Mouse (Mus musculus): ENCODE data around the gene Gm13762. TPM values are rescaled to one million over a fixed set of nuclear protein-coding genes. Genes with fewer than 3 reads are reported as not detected.

The Gm13762 gene
- total and polyA plus RNA-seq, 3 experiments = not detected

DNA sequence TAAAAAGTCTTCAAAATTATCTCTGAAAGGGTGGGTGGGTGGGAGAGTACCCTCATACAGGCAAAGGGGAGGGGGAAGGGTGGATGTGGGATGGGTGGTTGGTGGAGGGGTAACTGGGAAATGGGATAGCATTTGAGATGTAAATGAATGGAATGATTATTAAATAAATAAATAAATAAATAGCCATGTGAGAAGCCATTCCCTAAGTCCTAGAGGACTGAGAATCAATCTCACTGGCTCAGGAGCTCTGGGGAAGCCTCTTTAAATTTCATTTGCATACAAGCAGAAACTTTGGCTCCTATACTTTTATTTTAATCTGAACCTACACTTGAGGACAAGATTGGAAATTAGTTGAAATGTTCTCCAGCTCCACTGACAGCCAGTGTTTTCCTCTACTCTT is 26.4 kb downstream of the Gm13762 start, which contains the start of gene Olfr1212:
Gene Olfr1212 (plus strand): TSS at position 301 of the 400 bp plus-strand sequence.
- dilution Hi-C loops (cut with MboI; ENCODE audit: extremely low pct_ligation_motif_present, extremely low pct_unique_long_range_greater_than_20kb, low sequenced_read_pairs) = no loop called here
- no peak within 1 kb of the TSS for H3K4me3 ChIP-seq (replicated peaks in 1 of 3; ENCODE audit: low read depth in 2 of 3, low read length in 2 of 3, poor library complexity in 1 of 3)
- no peak for DNase-seq (ENCODE audit: extremely low read depth)
- no peak within 1 kb of the TSS for H3K9ac ChIP-seq (ENCODE audit: insufficient read depth, low read depth)
- H3K79me2 ChIP-seq (replicated peaks; ENCODE audit: control insufficient read depth, extremely low read depth, insufficient read depth, poor library complexity, severe bottlenecking) = no peaks in the 10 kb centered on the region
- H3K27ac ChIP-seq (ENCODE audit: insufficient read depth, low read depth) = no peak within 1 kb of the TSS
- in situ Hi-C loops (cut with MboI; ENCODE audit: low pct_ligation_motif_present, low pct_unique_long_range_greater_than_20kb, low sequenced_read_pairs) = no loop called here
- H3K4me2 ChIP-seq (ENCODE audit: insufficient read depth, low read depth, poor library complexity, severe bottlenecking) = no peak within 1 kb of the TSS
- no peaks in the 10 kb centered on the region for H3K36me3 ChIP-seq (replicated peaks in 1 of 2; ENCODE audit: control insufficient read depth in 1 of 2, insufficient read depth in 1 of 2, low read length in 1 of 2)
- TF ChIP-seq MYC (IDR thresholded peaks at IDR 0.05; ENCODE audit: low read depth, low read length) (no peak), CHD2 (IDR thresholded peaks at IDR 0.05; ENCODE audit: low read length) (no peak), KAT2A (IDR thresholded peaks at IDR 0.05; ENCODE audit: insufficient replicate concordance, low read length) (no peak), JUND (conservative IDR thresholded peaks at IDR 0.05; ENCODE audit: low read depth, low read length) (no peak), HCFC1 (IDR thresholded peaks at IDR 0.05; ENCODE audit: low read depth, low read length) (no peak), SMC3 (IDR thresholded peaks at IDR 0.05; ENCODE audit: low read depth, low read length) (no peak), MAFK (IDR thresholded peaks at IDR 0.05; ENCODE audit: insufficient replicate concordance, low read length) (no peak), EP300 (IDR thresholded peaks at IDR 0.05; ENCODE audit: low read length) (no peak), NELFE (IDR thresholded peaks at IDR 0.05; ENCODE audit: low read depth, low read length) (no peak), IRF4 (IDR thresholded peaks at IDR 0.05; ENCODE audit: low read depth, low read length) (no peak)
- no peaks in the 10 kb centered on the region for H3K4me1 ChIP-seq (ENCODE audit: control insufficient read depth in 1 of 2, insufficient read depth in 2 of 2)
- H3K9me3 ChIP-seq (replicated peaks; ENCODE audit: low read length) = peaks cover 8% of the 10 kb centered on the region
- no peaks in the 10 kb centered on the region for H3K27me3 ChIP-seq (replicated peaks)

DNA sequence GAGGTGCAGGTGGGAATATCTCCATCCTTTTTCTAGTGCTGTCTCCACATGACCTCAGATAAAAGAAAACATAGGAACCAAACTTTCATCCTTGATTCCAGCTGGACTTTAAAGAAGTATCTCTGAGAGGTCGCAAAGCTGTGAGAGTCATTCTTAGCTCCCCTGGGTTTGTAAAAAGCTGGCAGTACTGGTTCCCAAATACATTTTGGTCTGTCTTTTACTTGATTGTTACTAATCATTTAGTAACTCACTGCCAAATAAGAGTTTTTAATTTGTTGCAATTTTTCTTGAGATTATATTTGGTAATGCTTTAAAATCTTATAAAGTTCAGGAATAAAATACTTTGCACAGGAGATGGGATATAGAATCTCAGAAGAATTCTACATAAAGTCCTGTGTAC is 42.1 kb downstream of the Gm13762 start, which contains the start of gene Olfr1211:
Gene Olfr1211 (minus strand): TSS at position 101 of the 400 bp plus-strand sequence.
- H3K4me3 ChIP-seq (replicated peaks in 1 of 3; ENCODE audit: low read depth in 2 of 3, low read length in 2 of 3, poor library complexity in 1 of 3) = no peak within 1 kb of the TSS
- H3K27ac ChIP-seq (ENCODE audit: insufficient read depth, low read depth) = no peak within 1 kb of the TSS
- H3K4me1 ChIP-seq (ENCODE audit: control insufficient read depth in 1 of 2, insufficient read depth in 2 of 2) = no peaks in the 10 kb centered on the region
- H3K4me2 ChIP-seq (ENCODE audit: insufficient read depth, low read depth, poor library complexity, severe bottlenecking) = no peak within 1 kb of the TSS
- TF ChIP-seq ETS1 (conservative IDR thresholded peaks at IDR 0.05; ENCODE audit: low read depth, low read length) (no peak), BHLHE40 (IDR thresholded peaks at IDR 0.05; ENCODE audit: low read depth, low read length) (no peak), ZC3H11A (IDR thresholded peaks at IDR 0.05; ENCODE audit: low read depth, low read length) (no peak), SMC3 (IDR thresholded peaks at IDR 0.05; ENCODE audit: low read depth, low read length) (no peak), ZNF384 (IDR thresholded peaks at IDR 0.05; ENCODE audit: low read depth, low read length) (no peak), NELFE (IDR thresholded peaks at IDR 0.05; ENCODE audit: low read depth, low read length) (no peak), HCFC1 (IDR thresholded peaks at IDR 0.05; ENCODE audit: low read depth, low read length) (no peak), CTCF (conservative IDR thresholded peaks at IDR 0.05 in 1 of 2, IDR thresholded peaks at IDR 0.05 in 1 of 2; ENCODE audit: low read depth in 2 of 2, low read length in 2 of 2) (no peak), KAT2A (IDR thresholded peaks at IDR 0.05; ENCODE audit: insufficient replicate concordance, low read length) (no peak), USF1 (IDR thresholded peaks at IDR 0.05; ENCODE audit: low read depth, low read length) (no peak), E2F4 (IDR thresholded peaks at IDR 0.05; ENCODE audit: insufficient replicate concordance, low read depth, low read length) (no peak), POLR2A (IDR thresholded peaks at IDR 0.05; ENCODE audit: low read depth, low read length) (no peak), JUN (IDR thresholded peaks at IDR 0.05; ENCODE audit: insufficient read depth, low read depth, low read length) (no peak), POLR2AphosphoS2 (IDR thresholded peaks at IDR 0.05; ENCODE audit: low read depth, low read length) (no peak), IRF4 (IDR thresholded peaks at IDR 0.05; ENCODE audit: low read depth, low read length) (no peak)
- H3K9me3 ChIP-seq (replicated peaks; ENCODE audit: low read length) = peaks cover 16% of the 10 kb centered on the region
- in situ Hi-C loops (cut with MboI; ENCODE audit: low pct_ligation_motif_present, low pct_unique_long_range_greater_than_20kb, low sequenced_read_pairs) (no loop called here), dilution Hi-C loops (cut with MboI; ENCODE audit: extremely low pct_ligation_motif_present, extremely low pct_unique_long_range_greater_than_20kb, low sequenced_read_pairs) (no loop called here)
- no peak within 1 kb of the TSS for H3K9ac ChIP-seq (ENCODE audit: insufficient read depth, low read depth)
- no peak for DNase-seq (ENCODE audit: extremely low read depth)
- no peaks in the 10 kb centered on the region for H3K79me2 ChIP-seq (replicated peaks; ENCODE audit: control insufficient read depth, extremely low read depth, insufficient read depth, poor library complexity, severe bottlenecking)
- no peaks in the 10 kb centered on the region for H3K36me3 ChIP-seq (replicated peaks in 1 of 2; ENCODE audit: control insufficient read depth in 1 of 2, insufficient read depth in 1 of 2, low read length in 1 of 2)
- no peaks in the 10 kb centered on the region for H3K27me3 ChIP-seq (replicated peaks)

Other genes starting within 250 kb of the Gm13762 start
Only the 20 nearest of the 26 such genes appear.
- gene Olfr1201, start 187.2 kb downstream of the Gm13762 start, total RNA-seq (2012; rRNA removed) = not detected in 2 replicates
- gene Olfr1201, start 187.2 kb downstream of the Gm13762 start, total RNA-seq (2014; rRNA removed) = not detected in 2 replicates
- gene Olfr1201, start 187.2 kb downstream of the Gm13762 start, polyA plus RNA-seq (2012; ENCODE audit: insufficient read length, low read depth) = not detected in 2 replicates
- gene Olfr1202, start 165.8 kb downstream of the Gm13762 start, total RNA-seq (2012; rRNA removed) = not detected in 2 replicates
- gene Olfr1202, start 165.8 kb downstream of the Gm13762 start, total RNA-seq (2014; rRNA removed) = not detected in 2 replicates
- not detected in 2 replicates for gene Olfr1202, start 165.8 kb downstream of the Gm13762 start, polyA plus RNA-seq (2012; ENCODE audit: insufficient read length, low read depth)
- gene Olfr1205, start 150.5 kb downstream of the Gm13762 start, total RNA-seq (2012; rRNA removed) = not detected in 2 replicates
- not detected in 2 replicates for gene Olfr1205, start 150.5 kb downstream of the Gm13762 start, total RNA-seq (2014; rRNA removed)
- gene Olfr1205, start 150.5 kb downstream of the Gm13762 start, polyA plus RNA-seq (2012; ENCODE audit: insufficient read length, low read depth) = not detected in 2 replicates
- gene Olfr1204, start 131.0 kb downstream of the Gm13762 start, total RNA-seq (2012; rRNA removed) = not detected in 2 replicates
- not detected in 2 replicates for gene Olfr1204, start 131.0 kb downstream of the Gm13762 start, total RNA-seq (2014; rRNA removed)
- not detected in 2 replicates for gene Olfr1204, start 131.0 kb downstream of the Gm13762 start, polyA plus RNA-seq (2012; ENCODE audit: insufficient read length, low read depth)
- not detected in 2 replicates for gene Olfr1206, start 117.0 kb downstream of the Gm13762 start, total RNA-seq (2012; rRNA removed)
- gene Olfr1206, start 117.0 kb downstream of the Gm13762 start, total RNA-seq (2014; rRNA removed) = not detected in 2 replicates
- gene Olfr1206, start 117.0 kb downstream of the Gm13762 start, polyA plus RNA-seq (2012; ENCODE audit: insufficient read length, low read depth) = not detected in 2 replicates
- not detected in 2 replicates for gene Olfr1208, start 78.0 kb downstream of the Gm13762 start, total RNA-seq (2012; rRNA removed)
- not detected in 2 replicates for gene Olfr1208, start 78.0 kb downstream of the Gm13762 start, total RNA-seq (2014; rRNA removed)
- not detected in 2 replicates for gene Olfr1208, start 78.0 kb downstream of the Gm13762 start, polyA plus RNA-seq (2012; ENCODE audit: insufficient read length, low read depth)
- not detected in 2 replicates for gene Olfr1209, start 65.1 kb downstream of the Gm13762 start, total RNA-seq (2012; rRNA removed)
- not detected in 2 replicates for gene Olfr1209, start 65.1 kb downstream of the Gm13762 start, total RNA-seq (2014; rRNA removed)
- not detected in 2 replicates for gene Olfr1209, start 65.1 kb downstream of the Gm13762 start, polyA plus RNA-seq (2012; ENCODE audit: insufficient read length, low read depth)
- not detected in 2 replicates for gene Olfr1211, start 42.2 kb downstream of the Gm13762 start, total RNA-seq (2012; rRNA removed)
- not detected in 2 replicates for gene Olfr1211, start 42.2 kb downstream of the Gm13762 start, total RNA-seq (2014; rRNA removed)
- gene Olfr1211, start 42.2 kb downstream of the Gm13762 start, polyA plus RNA-seq (2012; ENCODE audit: insufficient read length, low read depth) = not detected in 2 replicates
- not detected in 2 replicates for gene Olfr1212, start 26.3 kb downstream of the Gm13762 start, total RNA-seq (2012; rRNA removed)
- gene Olfr1212, start 26.3 kb downstream of the Gm13762 start, total RNA-seq (2014; rRNA removed) = not detected in 2 replicates
- gene Olfr1212, start 26.3 kb downstream of the Gm13762 start, polyA plus RNA-seq (2012; ENCODE audit: insufficient read length, low read depth) = not detected in 2 replicates
- gene Olfr1214, start 12.4 kb upstream of the Gm13762 start, total RNA-seq (2012; rRNA removed) = not detected in 2 replicates
- gene Olfr1214, start 12.4 kb upstream of the Gm13762 start, total RNA-seq (2014; rRNA removed) = not detected in 2 replicates
- not detected in 2 replicates for gene Olfr1214, start 12.4 kb upstream of the Gm13762 start, polyA plus RNA-seq (2012; ENCODE audit: insufficient read length, low read depth)
- gene Olfr1215, start 26.7 kb upstream of the Gm13762 start, total RNA-seq (2012; rRNA removed) = not detected in 2 replicates
- not detected in 2 replicates for gene Olfr1215, start 26.7 kb upstream of the Gm13762 start, total RNA-seq (2014; rRNA removed)
- gene Olfr1215, start 26.7 kb upstream of the Gm13762 start, polyA plus RNA-seq (2012; ENCODE audit: insufficient read length, low read depth) = not detected in 2 replicates
- gene Olfr1216, start 38.1 kb upstream of the Gm13762 start, total RNA-seq (2012; rRNA removed) = not detected in 2 replicates
- not detected in 2 replicates for gene Olfr1216, start 38.1 kb upstream of the Gm13762 start, total RNA-seq (2014; rRNA removed)
- not detected in 2 replicates for gene Olfr1216, start 38.1 kb upstream of the Gm13762 start, polyA plus RNA-seq (2012; ENCODE audit: insufficient read length, low read depth)
- gene Olfr1217, start 51.8 kb upstream of the Gm13762 start, total RNA-seq (2012; rRNA removed) = not detected in 2 replicates
- gene Olfr1217, start 51.8 kb upstream of the Gm13762 start, total RNA-seq (2014; rRNA removed) = not detected in 2 replicates
- gene Olfr1217, start 51.8 kb upstream of the Gm13762 start, polyA plus RNA-seq (2012; ENCODE audit: insufficient read length, low read depth) = not detected in 2 replicates
- not detected in 2 replicates for gene Olfr1218, start 80.9 kb upstream of the Gm13762 start, total RNA-seq (2012; rRNA removed)
- gene Olfr1218, start 80.9 kb upstream of the Gm13762 start, total RNA-seq (2014; rRNA removed) = not detected in 2 replicates
- gene Olfr1218, start 80.9 kb upstream of the Gm13762 start, polyA plus RNA-seq (2012; ENCODE audit: insufficient read length, low read depth) = not detected in 2 replicates
- gene Olfr1219, start 103.2 kb upstream of the Gm13762 start, total RNA-seq (2012; rRNA removed) = not detected in 2 replicates
- gene Olfr1219, start 103.2 kb upstream of the Gm13762 start, total RNA-seq (2014; rRNA removed) = not detected in 2 replicates
- gene Olfr1219, start 103.2 kb upstream of the Gm13762 start, polyA plus RNA-seq (2012; ENCODE audit: insufficient read length, low read depth) = not detected in 2 replicates
- not detected in 2 replicates for gene Olfr1220, start 126.6 kb upstream of the Gm13762 start, total RNA-seq (2012; rRNA removed)
- not detected in 2 replicates for gene Olfr1220, start 126.6 kb upstream of the Gm13762 start, total RNA-seq (2014; rRNA removed)
- not detected in 2 replicates for gene Olfr1220, start 126.6 kb upstream of the Gm13762 start, polyA plus RNA-seq (2012; ENCODE audit: insufficient read length, low read depth)
- gene Olfr1221, start 137.0 kb upstream of the Gm13762 start, total RNA-seq (2012; rRNA removed) = not detected in 2 replicates
- gene Olfr1221, start 137.0 kb upstream of the Gm13762 start, total RNA-seq (2014; rRNA removed) = not detected in 2 replicates
- gene Olfr1221, start 137.0 kb upstream of the Gm13762 start, polyA plus RNA-seq (2012; ENCODE audit: insufficient read length, low read depth) = not detected in 2 replicates
- not detected in 2 replicates for gene Olfr1222, start 152.8 kb upstream of the Gm13762 start, total RNA-seq (2012; rRNA removed)
- not detected in 2 replicates for gene Olfr1222, start 152.8 kb upstream of the Gm13762 start, total RNA-seq (2014; rRNA removed)
- not detected in 2 replicates for gene Olfr1222, start 152.8 kb upstream of the Gm13762 start, polyA plus RNA-seq (2012; ENCODE audit: insufficient read length, low read depth)
- gene Olfr1223, start 171.3 kb upstream of the Gm13762 start, total RNA-seq (2012; rRNA removed) = not detected in 2 replicates
- not detected in 2 replicates for gene Olfr1223, start 171.3 kb upstream of the Gm13762 start, total RNA-seq (2014; rRNA removed)
- gene Olfr1223, start 171.3 kb upstream of the Gm13762 start, polyA plus RNA-seq (2012; ENCODE audit: insufficient read length, low read depth) = not detected in 2 replicates
- not detected in 2 replicates for gene Olfr1224-ps1, start 183.8 kb upstream of the Gm13762 start, total RNA-seq (2012; rRNA removed)
- not detected in 2 replicates for gene Olfr1224-ps1, start 183.8 kb upstream of the Gm13762 start, total RNA-seq (2014; rRNA removed)
- not detected in 2 replicates for gene Olfr1224-ps1, start 183.8 kb upstream of the Gm13762 start, polyA plus RNA-seq (2012; ENCODE audit: insufficient read length, low read depth)